Mouse (Mus musculus) forebrain, embryonic 11.5 days (tissue): Measurements from ENCODE around the gene Pxdn. TPM values are rescaled to one million over a fixed set of nuclear protein-coding genes. Genes with fewer than 3 reads are reported as not detected.

Experiments used
- ATAC-seq: fragments of 200-750 bp; cut with Nextera tagmentation; replicated peaks from 2 replicates; pipeline ENCODE4 v1.8.0; 2017; ENCODE audit warnings: moderate TSS enrichment; ENCODE audit not compliant: low FRiP score
- DNase-seq: peaks from one replicate; pipeline ENCODE4 v3.0.0-alpha.2; 2017; ENCODE audit warnings: low spot score
- H3K27ac ChIP-seq: fragments of 300-500 bp; sonication (generic); 2 replicates; pipeline ENCODE4 v1.5.1; 2014; ENCODE audit warnings: low read depth, low read length
- H3K27me3 ChIP-seq: fragments of 300-500 bp; sonication (generic); 2 replicates; pipeline ENCODE4 v1.6.1; 2014; ENCODE audit warnings: mild to moderate bottlenecking, low read length, mixed read lengths; ENCODE audit not compliant: control insufficient read depth, insufficient read depth
- H3K36me3 ChIP-seq: fragments of 300-500 bp; sonication (generic); 2 replicates; pipeline ENCODE4 v1.6.1; 2014; ENCODE audit warnings: mild to moderate bottlenecking, low read length, moderate library complexity, mixed read lengths; ENCODE audit not compliant: control insufficient read depth, insufficient read depth
- H3K4me1 ChIP-seq: fragments of 300-500 bp; sonication (generic); replicated peaks from 2 replicates; pipeline ENCODE4 v1.6.1; 2014; ENCODE audit warnings: low read length, mixed read lengths; ENCODE audit not compliant: control insufficient read depth, insufficient read depth
- H3K4me2 ChIP-seq: fragments of 300-500 bp; sonication (generic); 2 replicates; pipeline ENCODE4 v1.6.1; 2014; ENCODE audit warnings: low read depth, mild to moderate bottlenecking, low read length, moderate library complexity, mixed read lengths; ENCODE audit not compliant: severe bottlenecking
- H3K4me3 ChIP-seq: fragments of 300-500 bp; sonication (generic); 2 replicates; pipeline ENCODE4 v1.5.1; 2014; ENCODE audit warnings: low read depth, low read length
- H3K9ac ChIP-seq: fragments of 300-500 bp; sonication (generic); 2 replicates; pipeline ENCODE4 v1.6.1; 2014; ENCODE audit warnings: low read length
- H3K9me3 ChIP-seq: fragments of 300-500 bp; sonication (generic); 2 replicates; pipeline ENCODE4 v1.6.1; 2016; ENCODE audit warnings: low read length, mixed read lengths; ENCODE audit not compliant: control insufficient read depth
- WGBS: fragments of 180-500 bp; shearing (Covaris S2); extraction: QIAGEN DNeasy Blood & Tissue Kit; methylation state at CpG from one replicate; pipeline ENCODE4 v1.1.7; 2014; 5-methylcytosine and 5-hydroxymethylcytosine counted together
- polyA plus RNA-seq: library from polyadenylated mRNA; unstranded; fragments of >200 nt; fragmentation: Nextera tagmentation; extraction: Ambion mirVana; gene quantifications from 2 replicates; pipeline ENCODE4 v1.2.1, GENCODE M21; 2014

The Pxdn gene
- polyA plus RNA-seq, 1 experiment from 2014 or later = 73.7 TPM

DNA sequence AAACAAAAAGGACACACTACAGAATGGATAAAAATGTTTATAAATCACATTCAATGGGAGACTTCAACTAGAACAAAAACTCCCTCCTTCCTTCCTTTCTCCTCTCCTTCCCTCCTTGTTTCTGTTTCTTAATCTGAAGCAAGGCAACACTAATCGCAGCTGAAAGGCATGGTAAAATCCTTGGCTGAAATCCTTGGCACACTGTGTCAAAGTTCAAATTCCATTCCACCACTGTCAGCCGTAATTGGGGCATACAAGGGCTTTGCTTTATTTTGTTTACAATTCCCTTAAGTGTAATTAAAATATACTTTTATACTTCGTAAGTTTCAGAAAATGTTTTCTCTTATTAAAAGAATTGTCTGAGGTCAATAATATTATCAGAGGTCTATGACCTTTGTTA, 86.1 kb downstream of the Pxdn start:
- 37% methylated on average over 3 of the region's 3 CpGs for WGBS
- no peak for DNase-seq

DNA sequence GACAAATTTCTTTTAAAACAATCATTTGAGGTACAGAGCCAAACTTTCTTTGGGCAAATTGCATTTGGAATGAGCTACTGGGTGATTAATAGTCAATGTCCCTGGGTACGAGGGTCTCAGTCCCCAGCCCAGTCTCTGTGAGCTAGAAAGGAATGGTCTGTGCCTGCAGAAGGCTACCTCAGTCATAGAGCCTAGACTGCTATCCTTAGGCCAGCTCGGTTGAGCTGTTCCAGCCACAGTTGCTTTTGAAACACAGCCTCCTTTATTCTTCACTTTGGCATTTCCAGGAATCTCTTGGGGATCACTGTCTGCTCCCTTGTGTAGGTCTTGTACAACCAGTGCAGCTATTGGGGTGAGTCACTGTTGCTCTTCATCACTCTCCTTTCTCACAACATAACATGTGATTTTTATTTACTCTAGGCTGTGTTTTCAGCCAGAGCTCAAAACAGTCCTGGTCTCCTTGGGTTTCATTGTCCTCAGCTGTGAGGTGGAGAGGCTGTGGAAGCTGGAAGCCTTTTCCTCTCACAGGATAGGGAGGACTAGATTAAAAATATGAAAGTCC, 86.9 kb downstream of the Pxdn start:
- Histone ChIP-seq H3K4me3 (no peak overlapping the region), H3K9me3 (no peaks in the 10 kb centered on the region), H3K9ac (no peak overlapping the region), H3K4me1 (no peaks in the 10 kb centered on the region), H3K4me2 (no peak overlapping the region), H3K27me3 (no peaks in the 10 kb centered on the region), H3K27ac (no peak overlapping the region), H3K36me3 (no peaks in the 10 kb centered on the region)
- DNase-seq (no peak), ATAC-seq (no peak)
- WGBS = 74% methylated on average over 2 of the region's 2 CpGs

More for the DNA sequence above, 86.1 kb downstream of the Pxdn start:
- H3K27me3 ChIP-seq = no peaks in the 10 kb centered on the region
- no peak overlapping the region for H3K4me3 ChIP-seq
- H3K9me3 ChIP-seq = no peaks in the 10 kb centered on the region
- ATAC-seq = no peak
- no peak overlapping the region for H3K9ac ChIP-seq
- H3K4me2 ChIP-seq = no peak overlapping the region
- no peaks in the 10 kb centered on the region for H3K4me1 ChIP-seq
- H3K36me3 ChIP-seq = no peaks in the 10 kb centered on the region
- H3K27ac ChIP-seq = no peak overlapping the region

DNA sequence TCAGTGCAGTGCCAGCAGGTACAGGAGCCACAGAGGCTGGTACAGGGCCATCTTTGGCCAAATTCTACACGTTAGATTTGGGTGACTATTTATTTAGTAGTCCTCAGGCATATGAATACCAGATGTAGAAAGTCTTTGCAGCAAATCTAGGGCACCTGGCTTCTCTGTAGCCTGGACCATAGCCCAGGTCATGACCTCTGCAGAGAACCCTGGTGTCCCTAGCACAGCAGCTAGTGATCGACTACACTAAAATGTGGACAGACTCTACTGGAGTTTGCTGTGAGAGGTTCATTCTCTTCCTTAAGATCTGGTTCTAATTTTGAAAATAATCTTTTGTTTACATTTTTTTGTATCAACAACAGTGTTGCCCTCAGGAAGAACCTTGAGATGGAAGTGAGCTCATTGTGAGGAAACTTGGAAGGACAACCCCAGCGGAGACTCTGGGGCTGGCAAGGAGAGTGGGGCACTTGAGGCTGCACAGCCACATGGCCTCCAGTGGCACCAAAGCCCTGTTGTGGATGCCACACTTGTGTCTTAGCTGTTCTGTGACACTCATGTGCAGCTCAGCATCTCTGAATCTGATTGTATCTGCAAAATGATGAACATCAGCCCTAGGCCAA, 90.4 kb downstream of the Pxdn start:
- H3K36me3 ChIP-seq = no peaks in the 10 kb centered on the region
- no peak overlapping the region for H3K9ac ChIP-seq
- no peaks in the 10 kb centered on the region for H3K4me1 ChIP-seq
- no peak overlapping the region for H3K4me3 ChIP-seq
- no peaks in the 10 kb centered on the region for H3K9me3 ChIP-seq
- H3K27me3 ChIP-seq = no peaks in the 10 kb centered on the region
- 77% methylated on average over 3 of the region's 3 CpGs for WGBS
- no peak for DNase-seq
- H3K27ac ChIP-seq = no peak overlapping the region
- no peak for ATAC-seq
- no peak overlapping the region for H3K4me2 ChIP-seq

GRCm38 (mm10) chr12:30029111-30029510, 91.7 kb downstream of the Pxdn start:
- Histone ChIP-seq H3K27me3 (no peaks in the 10 kb centered on the region), H3K4me3 (no peak overlapping the region), H3K27ac (no peak overlapping the region), H3K9me3 (no peaks in the 10 kb centered on the region), H3K4me1 (no peaks in the 10 kb centered on the region), H3K9ac (no peak overlapping the region), H3K4me2 (no peak overlapping the region), H3K36me3 (no peaks in the 10 kb centered on the region)
- WGBS = 87% methylated on average over 1 of the region's 1 CpGs
- ATAC-seq = no peak
- no peak for DNase-seq

- DNase-seq = no peak
- no peaks in the 10 kb centered on the region for H3K36me3 ChIP-seq
- no peak overlapping the region for H3K4me3 ChIP-seq
- H3K9ac ChIP-seq = no peak overlapping the region
- H3K4me1 ChIP-seq = no peaks in the 10 kb centered on the region
- H3K27ac ChIP-seq = no peak overlapping the region
- no peak overlapping the region for H3K4me2 ChIP-seq
- ATAC-seq = no peak
- H3K9me3 ChIP-seq = no peaks in the 10 kb centered on the region
- H3K27me3 ChIP-seq = no peaks in the 10 kb centered on the region
- WGBS = 91% methylated on average over 5 of the region's 5 CpGs
These were observed 93.2 kb downstream of the Pxdn start for GRCm38 (mm10) chr12:30030571-30030970.

DNA sequence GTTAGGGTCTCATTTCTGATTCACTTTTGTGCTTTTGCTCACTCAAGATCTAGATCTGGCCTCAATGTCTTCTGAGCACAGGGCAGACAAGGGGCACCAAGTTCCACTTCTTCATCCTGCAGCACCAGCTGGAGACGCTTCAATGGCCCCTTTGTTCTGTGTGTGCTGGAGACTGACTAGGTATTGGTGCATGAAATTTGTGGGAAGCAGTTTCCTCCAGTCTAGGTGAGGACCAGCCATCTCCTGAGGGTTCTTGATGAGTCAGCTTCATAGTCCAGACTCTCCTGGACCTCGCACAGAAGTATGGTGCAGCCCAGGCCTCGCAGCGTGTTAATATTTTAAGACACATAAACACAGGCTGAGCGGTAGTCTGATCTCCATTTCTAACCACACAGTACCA, 97.3 kb downstream of the Pxdn start:
- Histone ChIP-seq H3K4me1 (peaks cover 8% of the 10 kb centered on the region; the same call in 1 of the 2 replicates), H3K9ac (no peak overlapping the region), H3K9me3 (no peaks in the 10 kb centered on the region), H3K27ac (no peak overlapping the region), H3K4me3 (no peak overlapping the region), H3K4me2 (no peak overlapping the region), H3K36me3 (no peaks in the 10 kb centered on the region), H3K27me3 (no peaks in the 10 kb centered on the region)
- ATAC-seq (no peak), DNase-seq (no peak)
- 91% methylated on average over 5 of the region's 5 CpGs for WGBS

DNA sequence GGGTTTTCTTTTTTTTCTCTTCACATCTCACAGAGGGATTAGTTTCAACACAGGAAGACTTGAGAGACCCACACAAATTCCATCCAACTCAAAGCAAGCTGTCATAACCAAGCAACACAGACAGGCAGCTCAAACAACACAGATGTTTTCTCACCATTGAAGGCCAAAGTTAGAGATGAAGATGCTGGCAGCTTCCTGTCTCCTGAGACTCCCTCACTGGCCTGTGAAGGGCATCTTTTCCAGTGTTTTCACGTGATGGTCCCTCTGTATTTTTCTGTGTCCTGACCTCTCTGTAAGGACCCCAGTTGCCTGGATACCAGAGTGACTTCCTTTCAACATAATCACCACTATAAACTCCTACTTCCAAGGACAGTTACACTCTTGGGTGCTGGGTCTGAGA, 98.0 kb downstream of the Pxdn start:
- WGBS = 50% methylated on average over 1 of the region's 1 CpGs
- ATAC-seq (no peak), DNase-seq (no peak)
- Histone ChIP-seq H3K4me3 (no peak overlapping the region), H3K27ac (no peak overlapping the region), H3K4me1 (peaks cover 8% of the 10 kb centered on the region; the same call in 1 of the 2 replicates), H3K4me2 (no peak overlapping the region), H3K36me3 (no peaks in the 10 kb centered on the region), H3K9ac (no peak overlapping the region), H3K9me3 (no peaks in the 10 kb centered on the region), H3K27me3 (no peaks in the 10 kb centered on the region)

- H3K27me3 ChIP-seq = no peaks in the 10 kb centered on the region
- ATAC-seq (no peak), DNase-seq (no peak)
- H3K4me3 ChIP-seq = no peak overlapping the region
- H3K9ac ChIP-seq = no peak overlapping the region
- no peak overlapping the region for H3K4me2 ChIP-seq
- H3K9me3 ChIP-seq = no peaks in the 10 kb centered on the region
- peaks cover 8% of the 10 kb centered on the region; the same call in 1 of the 2 replicates for H3K4me1 ChIP-seq
- H3K27ac ChIP-seq = no peak overlapping the region
- no peaks in the 10 kb centered on the region for H3K36me3 ChIP-seq
These were observed 98.6 kb downstream of the Pxdn start for GRCm38 (mm10) chr12:30035841-30036568.
